Mouse (Mus musculus): ENCODE measurements around the gene 1700001J03Rik. TPM values are rescaled to one million over a fixed set of nuclear protein-coding genes. Genes with fewer than 3 reads are reported as not detected.

Gene 1700001J03Rik
- polyA plus RNA-seq, 1 experiment, result 0.71 TPM

- peak overlapping the region; percentile 86; the same call in 1 of the 2 replicates for H3K4me3 ChIP-seq (ENCODE audit: insufficient read depth, low read length)
- TF ChIP-seq POLR2A (IDR thresholded peaks at IDR 0.05; ENCODE audit: extremely low read depth, insufficient read depth, low read length) (no peak), CTCF (IDR thresholded peaks at IDR 0.05; ENCODE audit: extremely low read depth, insufficient read depth, low read length) (no peak)
- peak overlapping the region; percentile 98; the same call in 1 of the 2 replicates for H3K27ac ChIP-seq (ENCODE audit: insufficient read depth, low read length)
- H3K4me1 ChIP-seq (ENCODE audit: control insufficient read depth, insufficient read depth, low read length), result peaks cover 2% of the 10 kb centered on the region; the same call in 1 of the 2 replicates
These were observed 36.6 kb upstream of the 1700001J03Rik start for GRCm38 (mm10) chr5:146221722-146222121.

- Histone ChIP-seq H3K4me1 (ENCODE audit: control insufficient read depth, insufficient read depth, low read length) (peaks cover 2% of the 10 kb centered on the region; the same call in 1 of the 2 replicates), H3K27ac (ENCODE audit: insufficient read depth, low read length) (peak within 1 kb of the TSS; percentile 98), H3K4me3 (ENCODE audit: insufficient read depth, low read length) (peak within 1 kb of the TSS; percentile 86)
- TF ChIP-seq CTCF (IDR thresholded peaks at IDR 0.05; ENCODE audit: extremely low read depth, insufficient read depth, low read length) (no peak), POLR2A (IDR thresholded peaks at IDR 0.05; ENCODE audit: extremely low read depth, insufficient read depth, low read length) (peak; percentile 48; the same call in 1 of the 2 replicates)
These were observed 36.0 kb upstream of the 1700001J03Rik start, which contains the start of gene Rnf6 for GRCm38 (mm10) chr5:146220879-146221714. Gene Rnf6, minus strand, starts transcription at chr5:146221555.

GRCm38 (mm10) chr5:146220501-146220878, 35.4 kb upstream of the 1700001J03Rik start:
- Histone ChIP-seq H3K4me1 (ENCODE audit: control insufficient read depth, insufficient read depth, low read length) (peaks cover 2% of the 10 kb centered on the region; the same call in 1 of the 2 replicates), H3K27ac (ENCODE audit: insufficient read depth, low read length) (no peak overlapping the region), H3K4me3 (ENCODE audit: insufficient read depth, low read length) (peak overlapping the region; percentile 86)
- TF ChIP-seq POLR2A (IDR thresholded peaks at IDR 0.05; ENCODE audit: extremely low read depth, insufficient read depth, low read length), result no peak

GRCm38 (mm10) chr5:146205537-146205936, 20.4 kb upstream of the 1700001J03Rik start:
- Histone ChIP-seq H3K4me1 (ENCODE audit: control insufficient read depth, insufficient read depth, low read length) (no peaks in the 10 kb centered on the region), H3K4me3 (ENCODE audit: insufficient read depth, low read length) (no peak overlapping the region)
- TF ChIP-seq POLR2A (IDR thresholded peaks at IDR 0.05; ENCODE audit: extremely low read depth, insufficient read depth, low read length), result no peak
- no peak for TF ChIP-seq CTCF (IDR thresholded peaks at IDR 0.05; ENCODE audit: extremely low read depth, insufficient read depth, low read length)

GRCm38 (mm10) chr5:146203921-146204320, 18.8 kb upstream of the 1700001J03Rik start:
- TF ChIP-seq POLR2A (IDR thresholded peaks at IDR 0.05; ENCODE audit: extremely low read depth, insufficient read depth, low read length), result no peak
- no peak for TF ChIP-seq CTCF (IDR thresholded peaks at IDR 0.05; ENCODE audit: extremely low read depth, insufficient read depth, low read length)
- no peak overlapping the region for H3K27ac ChIP-seq (ENCODE audit: insufficient read depth, low read length)
- no peaks in the 10 kb centered on the region for H3K4me1 ChIP-seq (ENCODE audit: control insufficient read depth, insufficient read depth, low read length)
- no peak overlapping the region for H3K4me3 ChIP-seq (ENCODE audit: insufficient read depth, low read length)

More at GRCm38 (mm10) chr5:146205537-146205936, 20.4 kb upstream of the 1700001J03Rik start:
- H3K27ac ChIP-seq (ENCODE audit: insufficient read depth, low read length), result no peak overlapping the region

- H3K27ac ChIP-seq (ENCODE audit: insufficient read depth, low read length), result no peak overlapping the region
- no peaks in the 10 kb centered on the region for H3K4me1 ChIP-seq (ENCODE audit: control insufficient read depth, insufficient read depth, low read length)
- no peak for TF ChIP-seq CTCF (IDR thresholded peaks at IDR 0.05; ENCODE audit: extremely low read depth, insufficient read depth, low read length)
- TF ChIP-seq POLR2A (IDR thresholded peaks at IDR 0.05; ENCODE audit: extremely low read depth, insufficient read depth, low read length), result no peak
- H3K4me3 ChIP-seq (ENCODE audit: insufficient read depth, low read length), result no peak overlapping the region
These were observed 15.5 kb upstream of the 1700001J03Rik start for GRCm38 (mm10) chr5:146200580-146200979.

GRCm38 (mm10) chr5:146199540-146199939, 14.4 kb upstream of the 1700001J03Rik start:
- Histone ChIP-seq H3K4me1 (ENCODE audit: control insufficient read depth, insufficient read depth, low read length) (no peaks in the 10 kb centered on the region), H3K27ac (ENCODE audit: insufficient read depth, low read length) (no peak overlapping the region), H3K4me3 (ENCODE audit: insufficient read depth, low read length) (no peak overlapping the region)
- TF ChIP-seq CTCF (IDR thresholded peaks at IDR 0.05; ENCODE audit: extremely low read depth, insufficient read depth, low read length) (no peak), POLR2A (IDR thresholded peaks at IDR 0.05; ENCODE audit: extremely low read depth, insufficient read depth, low read length) (no peak)

- no peak overlapping the region for H3K4me3 ChIP-seq (ENCODE audit: insufficient read depth, low read length)
- no peak overlapping the region for H3K27ac ChIP-seq (ENCODE audit: insufficient read depth, low read length)
- H3K4me1 ChIP-seq (ENCODE audit: control insufficient read depth, insufficient read depth, low read length), result no peaks in the 10 kb centered on the region
- TF ChIP-seq CTCF (IDR thresholded peaks at IDR 0.05; ENCODE audit: extremely low read depth, insufficient read depth, low read length) (no peak), POLR2A (IDR thresholded peaks at IDR 0.05; ENCODE audit: extremely low read depth, insufficient read depth, low read length) (no peak)
These were observed 14.0 kb upstream of the 1700001J03Rik start for GRCm38 (mm10) chr5:146199073-146199472.

- H3K4me1 ChIP-seq (ENCODE audit: control insufficient read depth, insufficient read depth, low read length), result no peaks in the 10 kb centered on the region
- no peak overlapping the region for H3K4me3 ChIP-seq (ENCODE audit: insufficient read depth, low read length)
- TF ChIP-seq POLR2A (IDR thresholded peaks at IDR 0.05; ENCODE audit: extremely low read depth, insufficient read depth, low read length), result no peak
- TF ChIP-seq CTCF (IDR thresholded peaks at IDR 0.05; ENCODE audit: extremely low read depth, insufficient read depth, low read length), result no peak
- H3K27ac ChIP-seq (ENCODE audit: insufficient read depth, low read length), result no peak overlapping the region
These were observed 8.3 kb upstream of the 1700001J03Rik start for GRCm38 (mm10) chr5:146193360-146193759.
